Mouse (Mus musculus): Measurements from ENCODE around the gene AW551984. TPM values are rescaled to one million over a fixed set of nuclear protein-coding genes. Genes with fewer than 3 reads are reported as not detected.
A peak's percentile ranks its signal among the peaks of the same experiment; 100 is the strongest.

Gene AW551984
- polyA plus RNA-seq (2014; fragmentation: Nextera tagmentation; extraction: Ambion mirVana) = 15.9 and 19.0 TPM in 2 replicates

DNA sequence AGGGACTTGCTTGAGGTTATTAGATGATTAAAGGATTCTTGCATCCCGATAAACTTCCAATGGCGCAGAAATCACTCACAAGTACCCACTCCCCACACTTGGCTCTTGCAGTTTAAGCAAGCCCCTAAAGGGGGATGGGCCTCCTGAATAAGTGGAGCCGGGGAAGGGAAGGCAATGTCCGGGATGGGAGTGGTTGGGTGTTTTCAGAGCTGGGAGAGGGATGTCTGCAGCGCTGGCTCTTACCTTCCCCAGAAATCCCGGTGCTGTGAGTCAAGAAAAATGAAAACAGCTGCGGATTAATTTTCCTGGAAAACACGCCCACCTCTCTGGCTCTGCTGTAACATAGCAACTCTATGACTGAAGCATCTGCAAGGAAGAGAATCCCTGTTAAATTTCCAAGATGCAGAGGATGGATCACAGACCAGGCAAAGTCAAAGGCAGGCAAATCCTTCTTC, at the start of gene AW551984:
Gene AW551984 (minus strand): TSS at position 405 of the 455 bp plus-strand sequence.
- no peaks in the 10 kb centered on the region for H3K9me3 ChIP-seq (ENCODE audit: control insufficient read depth, low read length)
- no peaks in the 10 kb centered on the region for H3K27me3 ChIP-seq (ENCODE audit: control insufficient read depth, insufficient read depth, low read length)
- no peaks in the 10 kb centered on the region for H3K36me3 ChIP-seq (ENCODE audit: control insufficient read depth, insufficient read depth, low read length)
- peak within 1 kb of the TSS; percentile 23; the same call in 1 of the 2 replicates for H3K9ac ChIP-seq (ENCODE audit: low read depth, low read length)
- DNase-seq (ENCODE audit: low spot score) (peak; percentile 52), ATAC-seq (ENCODE audit: low FRiP score) (peak; percentile 59)
- no peak within 1 kb of the TSS for H3K27ac ChIP-seq (ENCODE audit: low read depth, low read length)
- WGBS = under 1% methylated on average over 8 of the region's 8 CpGs
- H3K4me1 ChIP-seq (replicated peaks; ENCODE audit: control insufficient read depth, insufficient read depth, low read length) = no peaks in the 10 kb centered on the region
- peak within 1 kb of the TSS; percentile 56 for H3K4me2 ChIP-seq (replicated peaks; ENCODE audit: low read depth, low read length)
- peak within 1 kb of the TSS; percentile 35 for H3K4me3 ChIP-seq (ENCODE audit: low read depth, low read length)

DNA sequence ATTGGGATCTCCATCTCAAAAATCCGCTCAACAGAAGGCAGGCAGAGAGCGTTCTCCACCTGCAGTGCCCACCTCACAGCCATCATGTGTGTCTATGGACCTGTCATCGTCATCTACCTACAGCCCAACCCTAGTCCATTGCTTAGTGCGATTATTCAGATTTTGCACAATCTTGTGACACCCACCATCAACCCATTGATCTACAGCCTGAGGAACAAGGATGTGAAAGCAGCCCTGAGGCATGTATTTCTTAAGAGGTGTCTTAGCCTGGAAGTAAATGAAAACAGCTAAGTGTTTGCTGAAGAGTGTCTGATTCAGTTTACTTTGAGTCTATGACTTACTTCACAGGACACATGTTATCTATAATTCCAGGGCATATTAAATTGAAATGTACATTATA, 43.2 kb upstream of the AW551984 start:
- Histone ChIP-seq H3K9ac (ENCODE audit: low read depth, low read length) (no peak overlapping the region), H3K4me3 (ENCODE audit: low read depth, low read length) (no peak overlapping the region), H3K27ac (ENCODE audit: low read depth, low read length) (no peak overlapping the region), H3K4me2 (replicated peaks; ENCODE audit: low read depth, low read length) (no peak overlapping the region), H3K4me1 (replicated peaks; ENCODE audit: control insufficient read depth, insufficient read depth, low read length) (no peaks in the 10 kb centered on the region), H3K36me3 (ENCODE audit: control insufficient read depth, insufficient read depth, low read length) (no peaks in the 10 kb centered on the region), H3K27me3 (ENCODE audit: control insufficient read depth, insufficient read depth, low read length) (no peaks in the 10 kb centered on the region), H3K9me3 (ENCODE audit: control insufficient read depth, low read length) (no peaks in the 10 kb centered on the region)
- ATAC-seq (ENCODE audit: low FRiP score) (no peak), DNase-seq (ENCODE audit: low spot score) (no peak)
- 92% methylated on average over 4 of the region's 4 CpGs for WGBS

DNA sequence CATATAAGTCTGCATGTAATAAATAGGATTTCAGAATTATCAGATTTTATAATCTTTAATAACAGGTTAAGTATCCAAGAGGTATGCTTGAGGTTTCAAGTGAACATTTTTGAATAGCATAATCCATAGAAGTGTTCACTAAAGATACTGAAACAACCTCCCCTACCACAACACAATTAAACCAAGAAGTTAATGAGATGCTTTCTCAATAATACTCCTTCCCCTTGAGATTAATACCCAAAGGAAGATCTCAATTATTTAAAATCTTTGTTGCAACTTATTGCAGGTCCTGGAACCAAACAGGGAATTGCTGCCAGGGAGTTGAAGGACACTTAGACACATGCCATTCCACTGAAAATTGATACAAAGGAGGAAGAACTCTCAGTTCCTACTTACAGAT, 40.6 kb upstream of the AW551984 start, which contains the start of gene Olfr961:
Gene Olfr961 (plus strand): TSS at position 301 of the 400 bp plus-strand sequence.
- Histone ChIP-seq H3K36me3 (ENCODE audit: control insufficient read depth, insufficient read depth, low read length) (no peaks in the 10 kb centered on the region), H3K4me2 (replicated peaks; ENCODE audit: low read depth, low read length) (no peak within 1 kb of the TSS), H3K9ac (ENCODE audit: low read depth, low read length) (no peak within 1 kb of the TSS)

DNA sequence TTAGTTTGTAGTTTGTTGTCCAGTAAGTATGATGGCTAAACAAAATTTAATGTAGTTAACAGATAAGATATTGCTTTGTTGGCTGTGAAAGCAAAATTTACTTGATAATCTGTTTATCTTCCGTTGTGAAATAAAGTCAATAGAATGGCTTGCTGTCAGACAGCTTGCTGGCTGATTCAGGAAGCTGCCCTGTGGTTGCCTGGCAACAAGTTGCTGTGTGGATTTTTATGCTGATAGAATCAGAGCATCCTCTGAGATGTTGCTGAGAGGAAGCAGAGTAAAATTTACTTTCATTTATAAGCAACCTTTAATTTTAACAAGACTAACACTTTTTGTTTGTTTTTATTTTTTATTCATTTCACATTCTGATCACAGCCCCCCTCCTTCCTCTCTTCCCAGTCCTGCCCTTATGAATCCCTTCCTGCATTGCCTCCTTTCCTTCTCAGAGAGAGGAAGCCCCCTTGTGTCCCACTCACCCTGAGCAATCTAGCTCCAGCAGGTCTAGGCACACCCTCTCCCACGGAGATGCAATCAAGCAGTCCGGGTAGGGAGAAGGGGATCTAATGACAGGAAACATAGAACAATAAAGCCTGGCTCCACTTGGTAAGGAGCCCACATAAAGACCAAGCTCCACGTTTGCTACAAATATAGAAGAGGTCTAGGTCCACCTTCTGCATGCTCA, 29.9 kb upstream of the AW551984 start:
- no peak overlapping the region for H3K27ac ChIP-seq (ENCODE audit: low read depth, low read length)
- H3K9ac ChIP-seq (ENCODE audit: low read depth, low read length) = no peak overlapping the region
- ATAC-seq (ENCODE audit: low FRiP score) (no peak), DNase-seq (ENCODE audit: low spot score) (peak; percentile 7)
- 42% methylated on average over 4 of the region's 4 CpGs for WGBS
- H3K4me1 ChIP-seq (replicated peaks; ENCODE audit: control insufficient read depth, insufficient read depth, low read length) = no peaks in the 10 kb centered on the region
- no peaks in the 10 kb centered on the region for H3K36me3 ChIP-seq (ENCODE audit: control insufficient read depth, insufficient read depth, low read length)
- H3K9me3 ChIP-seq (ENCODE audit: control insufficient read depth, low read length) = no peaks in the 10 kb centered on the region
- H3K27me3 ChIP-seq (ENCODE audit: control insufficient read depth, insufficient read depth, low read length) = no peaks in the 10 kb centered on the region
- H3K4me2 ChIP-seq (replicated peaks; ENCODE audit: low read depth, low read length) = no peak overlapping the region
- H3K4me3 ChIP-seq (ENCODE audit: low read depth, low read length) = no peak overlapping the region

More for the DNA sequence above, 40.6 kb upstream of the AW551984 start, which contains the start of gene Olfr961:
- no peak for DNase-seq (ENCODE audit: low spot score)
- no peaks in the 10 kb centered on the region for H3K27me3 ChIP-seq (ENCODE audit: control insufficient read depth, insufficient read depth, low read length)
- no peak for ATAC-seq (ENCODE audit: low FRiP score)
- no peak within 1 kb of the TSS for H3K27ac ChIP-seq (ENCODE audit: low read depth, low read length)
- H3K4me1 ChIP-seq (replicated peaks; ENCODE audit: control insufficient read depth, insufficient read depth, low read length) = no peaks in the 10 kb centered on the region
- H3K4me3 ChIP-seq (ENCODE audit: low read depth, low read length) = no peak within 1 kb of the TSS
- no peaks in the 10 kb centered on the region for H3K9me3 ChIP-seq (ENCODE audit: control insufficient read depth, low read length)

DNA sequence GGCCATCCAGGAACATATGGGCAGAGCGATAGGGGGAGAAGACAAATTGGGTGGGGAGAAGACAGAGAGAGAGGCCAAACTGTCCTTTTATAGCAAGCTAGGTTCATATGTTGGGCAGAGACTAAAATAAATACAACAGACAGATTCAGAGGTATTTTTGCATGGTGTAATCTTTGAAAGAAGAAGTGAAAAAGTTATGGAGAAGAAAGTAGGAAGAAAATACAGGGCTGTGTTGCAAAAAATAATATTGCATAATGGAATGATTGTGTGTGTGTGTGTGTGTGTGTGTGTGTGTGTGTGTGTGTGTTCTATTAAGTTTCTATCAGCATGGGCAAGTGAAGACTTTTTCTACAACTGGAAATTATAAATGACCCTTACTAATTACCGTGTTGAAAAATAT, 24.9 kb upstream of the AW551984 start:
- ATAC-seq (ENCODE audit: low FRiP score) = no peak
- Histone ChIP-seq H3K4me1 (replicated peaks; ENCODE audit: control insufficient read depth, insufficient read depth, low read length) (no peaks in the 10 kb centered on the region), H3K9ac (ENCODE audit: low read depth, low read length) (no peak overlapping the region), H3K9me3 (ENCODE audit: control insufficient read depth, low read length) (no peaks in the 10 kb centered on the region), H3K36me3 (ENCODE audit: control insufficient read depth, insufficient read depth, low read length) (no peaks in the 10 kb centered on the region), H3K4me2 (replicated peaks; ENCODE audit: low read depth, low read length) (no peak overlapping the region), H3K27me3 (ENCODE audit: control insufficient read depth, insufficient read depth, low read length) (no peaks in the 10 kb centered on the region), H3K4me3 (ENCODE audit: low read depth, low read length) (no peak overlapping the region), H3K27ac (ENCODE audit: low read depth, low read length) (no peak overlapping the region)
- no peak for DNase-seq (ENCODE audit: low spot score)
- WGBS = 92% methylated on average over 2 of the region's 2 CpGs

DNA sequence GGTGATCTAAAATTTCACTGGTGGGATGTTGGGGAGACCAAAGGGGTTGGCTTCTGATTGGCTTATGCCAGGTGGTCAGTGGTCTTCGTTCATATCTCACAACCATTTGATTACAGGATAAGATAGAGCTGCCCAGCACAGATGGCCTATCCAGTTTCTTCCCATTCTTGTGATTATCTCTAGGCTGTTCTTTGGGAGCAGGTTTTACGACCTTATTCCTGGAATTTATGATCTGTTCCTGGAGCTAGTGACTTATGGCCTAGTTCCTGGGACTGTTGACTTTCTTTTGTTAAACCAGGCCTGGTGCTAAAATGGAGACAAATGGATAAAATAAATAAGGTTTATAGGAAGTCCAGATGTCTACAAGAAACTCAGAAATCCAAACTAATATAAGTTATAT, 20.5 kb upstream of the AW551984 start:
- Histone ChIP-seq H3K4me1 (replicated peaks; ENCODE audit: control insufficient read depth, insufficient read depth, low read length) (no peaks in the 10 kb centered on the region), H3K4me3 (ENCODE audit: low read depth, low read length) (no peak overlapping the region), H3K36me3 (ENCODE audit: control insufficient read depth, insufficient read depth, low read length) (no peaks in the 10 kb centered on the region), H3K4me2 (replicated peaks; ENCODE audit: low read depth, low read length) (no peak overlapping the region), H3K9ac (ENCODE audit: low read depth, low read length) (no peak overlapping the region), H3K27me3 (ENCODE audit: control insufficient read depth, insufficient read depth, low read length) (no peaks in the 10 kb centered on the region), H3K9me3 (ENCODE audit: control insufficient read depth, low read length) (no peaks in the 10 kb centered on the region), H3K27ac (ENCODE audit: low read depth, low read length) (no peak overlapping the region)
- 93% methylated on average over 2 of the region's 2 CpGs for WGBS
- no peak for DNase-seq (ENCODE audit: low spot score)
- no peak for ATAC-seq (ENCODE audit: low FRiP score)

DNA sequence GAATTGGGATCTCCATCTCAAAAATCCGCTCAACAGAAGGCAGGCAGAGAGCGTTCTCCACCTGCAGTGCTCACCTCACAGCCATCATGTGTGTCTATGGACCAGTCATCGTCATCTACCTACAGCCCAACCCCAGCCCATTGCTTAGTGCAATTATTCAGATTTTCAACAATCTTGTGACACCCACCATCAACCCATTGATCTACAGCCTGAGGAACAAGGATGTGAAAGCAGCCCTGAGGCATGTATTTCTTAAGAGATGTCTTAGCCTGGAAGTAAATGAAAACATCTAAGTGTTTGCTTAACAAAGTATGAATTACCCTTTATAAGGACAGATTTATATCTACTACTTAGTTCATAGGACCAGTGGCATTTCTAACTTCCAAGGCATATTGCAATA, 19.6 kb upstream of the AW551984 start:
- Histone ChIP-seq H3K27ac (ENCODE audit: low read depth, low read length) (no peak overlapping the region), H3K4me3 (ENCODE audit: low read depth, low read length) (no peak overlapping the region), H3K36me3 (ENCODE audit: control insufficient read depth, insufficient read depth, low read length) (no peaks in the 10 kb centered on the region), H3K9me3 (ENCODE audit: control insufficient read depth, low read length) (no peaks in the 10 kb centered on the region), H3K4me1 (replicated peaks; ENCODE audit: control insufficient read depth, insufficient read depth, low read length) (no peaks in the 10 kb centered on the region), H3K27me3 (ENCODE audit: control insufficient read depth, insufficient read depth, low read length) (no peaks in the 10 kb centered on the region), H3K9ac (ENCODE audit: low read depth, low read length) (no peak overlapping the region), H3K4me2 (replicated peaks; ENCODE audit: low read depth, low read length) (no peak overlapping the region)
- no peak for DNase-seq (ENCODE audit: low spot score)
- no peak for ATAC-seq (ENCODE audit: low FRiP score)
- WGBS = 87% methylated on average over 3 of the region's 3 CpGs

DNA sequence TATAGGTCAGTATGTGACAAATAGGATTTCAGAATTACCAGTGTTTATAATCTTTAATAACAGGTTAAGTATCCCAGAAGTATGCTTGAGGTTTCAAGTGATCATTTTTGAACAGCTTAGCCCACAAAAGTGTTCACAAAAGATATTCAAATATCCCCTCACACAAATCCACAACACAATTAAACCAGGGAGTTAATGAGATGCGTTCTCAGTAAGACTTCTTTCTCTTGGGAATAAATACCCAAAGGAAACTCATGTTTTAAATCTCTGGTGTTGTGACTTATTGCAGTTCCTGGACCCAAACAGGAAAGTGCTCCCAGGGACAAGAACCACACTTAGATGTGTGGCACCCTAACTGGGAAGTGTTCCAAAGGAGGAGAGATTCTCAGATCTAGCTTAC, 16.9 kb upstream of the AW551984 start, which contains the start of gene Olfr960:
Gene Olfr960 (plus strand): TSS at position 301 of the 400 bp plus-strand sequence.
- DNase-seq (ENCODE audit: low spot score) (no peak), ATAC-seq (ENCODE audit: low FRiP score) (no peak)
- H3K4me3 ChIP-seq (ENCODE audit: low read depth, low read length) = no peak within 1 kb of the TSS
- WGBS = 76% methylated on average over 1 of the region's 1 CpGs
- no peaks in the 10 kb centered on the region for H3K9me3 ChIP-seq (ENCODE audit: control insufficient read depth, low read length)
- no peaks in the 10 kb centered on the region for H3K4me1 ChIP-seq (replicated peaks; ENCODE audit: control insufficient read depth, insufficient read depth, low read length)
- H3K27ac ChIP-seq (ENCODE audit: low read depth, low read length) = no peak within 1 kb of the TSS
- H3K4me2 ChIP-seq (replicated peaks; ENCODE audit: low read depth, low read length) = no peak within 1 kb of the TSS
- H3K36me3 ChIP-seq (ENCODE audit: control insufficient read depth, insufficient read depth, low read length) = no peaks in the 10 kb centered on the region
- H3K9ac ChIP-seq (ENCODE audit: low read depth, low read length) = no peak within 1 kb of the TSS
- H3K27me3 ChIP-seq (ENCODE audit: control insufficient read depth, insufficient read depth, low read length) = no peaks in the 10 kb centered on the region

DNA sequence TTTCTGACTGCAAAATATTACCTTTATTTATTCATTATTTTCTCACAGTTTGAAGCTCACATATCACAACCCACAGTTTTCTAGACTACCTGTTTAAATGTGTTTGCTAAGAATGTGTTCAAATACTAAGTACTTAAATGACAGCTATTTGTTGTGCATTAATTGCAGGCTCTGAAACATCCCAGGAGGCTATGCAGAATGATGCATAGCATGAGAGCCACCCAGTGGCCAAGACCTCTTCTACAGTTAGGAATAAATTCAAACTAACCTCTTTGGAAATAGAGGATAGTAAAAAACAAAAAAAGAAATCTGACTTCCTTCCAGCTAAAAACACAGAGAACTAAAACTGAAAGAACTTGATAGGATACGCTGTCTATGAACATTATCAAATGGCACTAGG, 7.8 kb upstream of the AW551984 start:
- Histone ChIP-seq H3K4me3 (ENCODE audit: low read depth, low read length) (no peak overlapping the region), H3K27ac (ENCODE audit: low read depth, low read length) (no peak overlapping the region), H3K9ac (ENCODE audit: low read depth, low read length) (no peak overlapping the region), H3K27me3 (ENCODE audit: control insufficient read depth, insufficient read depth, low read length) (no peaks in the 10 kb centered on the region), H3K9me3 (ENCODE audit: control insufficient read depth, low read length) (no peaks in the 10 kb centered on the region), H3K36me3 (ENCODE audit: control insufficient read depth, insufficient read depth, low read length) (no peaks in the 10 kb centered on the region), H3K4me2 (replicated peaks; ENCODE audit: low read depth, low read length) (no peak overlapping the region), H3K4me1 (replicated peaks; ENCODE audit: control insufficient read depth, insufficient read depth, low read length) (no peaks in the 10 kb centered on the region)
- WGBS = 56% methylated on average over 1 of the region's 1 CpGs
- DNase-seq (ENCODE audit: low spot score) (peak; percentile 19), ATAC-seq (ENCODE audit: low FRiP score) (0 out of 2 replicates have a peak, but pooled peaks have one; percentile 51)
